Mouse (Mus musculus) layer of hippocampus, postnatal 10 days (tissue): ENCODE data around the gene Ribc2. TPM values are rescaled to one million over a fixed set of nuclear protein-coding genes. Genes with fewer than 3 reads are reported as not detected.

Experiments
- DNase-seq, 2 experiments: peaks; one replicate each; pipeline ENCODE4 v3.0.0; 2021; ENCODE audit warnings: low spot score in 2 of 2
- long read RNA-seq: library from polyadenylated mRNA; stranded (forward); transcript quantifications from one replicate; pipeline ENCODE4 v2.0.0, GENCODE M21; 2023
- total RNA-seq, 2 experiments: library from RNA; stranded (reverse); gene quantifications; 2 replicates each; pipeline ENCODE4 v1.2.3; 2021

Ribc2 gene
- under 1 TPM; 0.38 to 0.50 TPM for total RNA-seq
- long read RNA-seq, partial matches to known transcripts, result 0 of 2 reads
- long read RNA-seq, other reads (novel, unspliced or antisense), result 1 of 2 reads

DNA sequence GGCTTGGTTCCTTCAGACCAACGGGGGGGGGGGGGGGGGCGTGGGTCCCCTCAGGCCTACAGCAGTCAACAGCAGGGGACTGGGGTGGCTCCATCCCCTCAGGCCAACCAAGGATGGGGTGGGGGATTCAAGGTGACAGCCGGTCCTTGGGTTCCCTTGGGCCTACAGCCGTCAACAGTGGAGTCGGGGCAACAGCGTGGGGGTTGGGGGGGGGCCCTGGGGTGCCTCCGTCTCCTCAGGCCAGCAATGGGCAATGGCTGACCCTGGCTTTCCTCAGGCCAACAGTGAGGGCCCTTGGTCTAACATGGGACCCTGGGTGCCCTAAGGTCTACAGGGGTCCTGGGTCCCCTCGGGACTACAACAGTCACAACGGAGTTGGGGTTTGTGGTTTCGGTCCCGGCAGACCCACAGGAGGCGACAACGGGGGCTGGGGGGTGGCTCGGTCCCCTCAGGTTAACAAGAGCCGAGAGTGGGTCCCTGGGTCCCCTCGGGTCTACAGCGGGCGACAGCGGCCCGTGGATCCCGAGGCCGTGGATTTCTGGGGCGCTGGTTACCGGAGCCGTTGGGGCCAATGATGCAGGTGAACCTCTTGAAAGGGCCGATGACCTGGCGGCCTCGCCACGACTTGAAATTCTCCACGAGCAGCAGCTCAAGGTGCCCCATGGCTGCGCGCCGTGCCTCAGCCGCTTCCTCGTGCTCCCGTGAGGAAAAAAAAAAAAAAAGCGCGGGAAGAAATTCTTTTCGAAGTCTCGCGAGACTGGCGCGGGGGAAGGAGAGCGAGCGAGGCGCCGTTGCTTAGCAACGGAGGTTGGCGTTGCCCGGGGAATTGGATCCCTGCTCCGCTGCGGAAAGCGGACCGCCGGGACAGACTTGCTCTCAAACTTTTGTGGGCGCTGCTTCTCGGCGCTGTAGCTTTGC, at the start of gene Ribc2, which contains the start of gene Smc1b:
Gene Ribc2 (plus strand): TSS at position 804 of the 918 bp plus-strand sequence.
Gene Smc1b (minus strand): TSS at position 690 of the 918 bp plus-strand sequence.
- DNase-seq, result peak; percentile 79 to 82

DNA sequence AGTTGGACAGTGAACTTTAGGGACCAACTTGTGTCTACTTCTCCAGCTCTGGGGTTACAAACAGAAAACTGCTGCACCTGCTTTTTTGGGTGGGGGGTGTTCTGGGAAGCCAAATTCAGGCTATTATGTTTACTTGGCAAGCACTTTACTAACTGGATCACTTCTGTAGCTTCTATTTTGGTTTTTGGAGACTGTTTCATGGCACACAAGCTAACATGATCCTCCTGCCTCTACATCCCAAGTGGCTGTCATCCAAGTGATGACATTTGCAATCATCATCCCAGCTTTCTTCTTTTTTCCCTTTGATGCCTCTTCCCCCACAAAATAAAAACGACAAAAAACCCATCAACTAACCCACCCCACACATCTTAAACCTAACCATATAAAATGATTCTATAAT, 46.2 kb upstream of the Ribc2 start:
- DNase-seq, result peak; percentile 4 to 14

DNA sequence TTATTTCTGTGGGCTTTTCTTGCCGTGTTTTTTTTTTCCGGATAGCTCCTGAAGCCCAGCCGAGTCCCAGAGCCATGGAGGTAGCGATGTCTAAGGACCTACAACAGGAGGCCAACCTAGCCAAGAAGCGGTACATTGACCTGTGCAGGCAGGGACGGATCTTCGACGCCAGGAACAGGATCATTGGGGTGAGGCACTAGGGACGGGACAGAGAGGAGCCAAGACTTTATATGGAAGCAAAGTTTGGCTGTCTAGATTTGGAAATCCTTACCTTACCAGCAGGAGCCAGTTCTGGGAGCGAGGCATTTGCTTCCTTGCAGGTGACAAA, 279 bp downstream of the Ribc2 start:
- DNase-seq, result no peak

DNA sequence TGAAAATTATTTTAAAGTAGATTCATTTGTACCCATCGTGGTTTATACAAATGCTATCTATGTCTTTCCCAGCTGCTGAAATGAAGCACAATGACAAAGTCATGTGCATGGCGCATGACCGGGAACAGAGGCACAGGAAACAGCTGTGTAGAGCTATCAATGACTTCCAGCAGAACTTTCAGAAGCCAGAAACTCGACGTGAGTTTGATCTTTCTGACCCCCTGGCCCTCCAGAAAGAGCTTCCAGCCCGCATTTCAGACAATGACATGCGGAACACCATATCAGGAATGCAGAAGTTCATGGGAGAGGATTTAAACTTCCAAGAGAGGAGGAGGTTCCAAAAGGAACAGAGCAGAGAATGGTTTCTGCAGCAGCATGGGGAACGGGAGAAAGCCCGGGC, 3.3 kb downstream of the Ribc2 start:
- DNase-seq, result peak in 1 of 2 experiments; percentile 5

DNA sequence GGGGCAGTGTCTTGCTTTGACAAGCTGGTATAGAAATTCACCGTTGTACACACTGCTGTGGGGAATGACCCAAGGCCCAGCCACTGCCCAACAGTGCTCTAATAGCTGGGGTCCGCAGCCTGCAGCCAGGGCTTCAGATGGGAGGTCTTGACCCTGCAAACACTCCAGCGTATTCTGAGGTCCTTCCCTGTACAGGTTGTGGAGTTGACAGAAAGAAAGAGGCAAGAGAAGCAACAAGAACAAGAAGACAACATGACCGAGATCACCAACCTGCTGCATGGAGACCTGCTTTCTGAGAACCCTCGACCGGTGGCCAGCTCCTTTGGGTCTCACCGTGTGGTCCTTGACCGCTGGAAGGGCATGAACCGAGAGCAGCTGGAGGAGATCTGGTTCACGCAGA, 9.4 kb downstream of the Ribc2 start:
- DNase-seq, result peak in 1 of 2 experiments; percentile 5

DNA sequence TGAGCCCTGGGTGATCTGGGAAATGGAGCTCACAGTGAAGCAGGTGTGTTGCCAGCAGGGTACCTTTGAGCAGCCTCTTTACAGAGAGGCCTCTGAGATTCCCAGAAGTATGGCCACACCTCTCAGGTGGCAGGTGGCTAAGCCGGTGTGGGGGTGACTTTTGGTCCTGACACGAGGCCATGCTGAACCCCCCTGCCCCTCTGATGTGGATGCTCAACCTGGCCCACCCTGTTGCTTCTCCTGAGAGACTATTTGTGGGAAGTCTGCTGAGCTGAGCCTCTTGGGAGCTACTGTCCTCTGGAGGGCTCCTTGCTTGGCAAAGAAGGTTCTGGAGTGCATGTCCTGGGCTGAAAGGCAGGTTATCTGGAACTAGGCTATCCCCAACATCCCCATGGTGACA, 10.6 kb downstream of the Ribc2 start:
- peak in 1 of 2 experiments; percentile 7 for DNase-seq

DNA sequence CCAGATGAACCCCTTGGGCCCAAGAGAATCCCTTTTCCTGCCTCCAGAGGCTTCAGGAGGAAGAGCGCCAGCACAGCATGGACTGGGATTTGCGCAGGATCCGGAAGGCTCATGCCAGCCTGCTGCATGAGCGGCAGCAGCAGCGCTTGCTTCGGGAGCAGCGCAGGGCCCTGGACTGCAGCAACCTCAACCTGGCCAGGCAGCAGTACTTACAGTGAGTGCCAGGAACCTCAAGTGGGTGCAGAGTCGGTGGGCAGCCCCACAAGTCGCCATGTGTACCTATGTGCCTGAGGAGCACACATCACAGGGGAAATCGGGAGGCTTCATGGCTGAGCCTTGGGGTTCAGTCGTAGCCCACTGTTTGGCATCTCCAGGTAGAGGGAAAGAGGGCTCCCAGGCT, 11.3 kb downstream of the Ribc2 start:
- peak in 1 of 2 experiments; percentile 5 for DNase-seq

DNA sequence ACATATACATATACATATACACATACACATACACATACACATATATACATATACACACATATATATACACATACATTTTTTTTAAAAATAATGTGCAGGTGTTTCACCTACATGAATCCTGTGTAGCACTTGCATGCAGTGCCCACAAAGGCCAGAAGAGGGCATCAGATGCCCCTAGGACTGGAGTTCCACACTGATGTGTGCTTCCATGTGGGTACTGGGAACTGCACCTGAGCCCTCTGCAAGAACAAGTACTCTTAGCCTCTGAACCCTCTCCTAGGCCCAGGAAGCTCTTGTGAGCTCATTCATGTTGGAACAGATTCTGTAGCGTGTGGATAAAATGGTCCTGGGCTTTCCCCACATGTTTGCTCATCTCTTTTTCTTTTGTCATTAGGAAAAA, 11.9 kb downstream of the Ribc2 start:
- DNase-seq, result peak in 1 of 2 experiments; percentile 4

DNA sequence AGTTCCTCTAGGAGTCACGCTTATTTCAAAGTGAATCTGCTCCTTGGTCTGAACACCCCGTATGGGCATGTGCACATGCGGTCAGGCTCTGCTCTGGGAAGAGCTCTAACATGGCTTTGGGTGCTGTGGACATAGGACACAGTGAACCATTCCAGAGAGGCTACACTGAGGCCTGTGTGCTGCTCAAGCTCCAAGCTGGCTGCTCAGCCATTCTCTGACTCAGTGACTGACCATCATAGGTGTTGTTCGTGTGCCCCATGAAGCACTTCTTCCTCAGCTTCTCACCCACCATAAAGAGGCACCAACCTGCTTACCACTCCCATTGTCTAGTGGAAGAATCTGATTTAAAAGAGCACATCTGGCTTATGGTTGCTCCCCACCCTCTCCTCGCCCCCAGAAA, 12.4 kb downstream of the Ribc2 start:
- DNase-seq, result peak in 1 of 2 experiments; percentile 2

DNA sequence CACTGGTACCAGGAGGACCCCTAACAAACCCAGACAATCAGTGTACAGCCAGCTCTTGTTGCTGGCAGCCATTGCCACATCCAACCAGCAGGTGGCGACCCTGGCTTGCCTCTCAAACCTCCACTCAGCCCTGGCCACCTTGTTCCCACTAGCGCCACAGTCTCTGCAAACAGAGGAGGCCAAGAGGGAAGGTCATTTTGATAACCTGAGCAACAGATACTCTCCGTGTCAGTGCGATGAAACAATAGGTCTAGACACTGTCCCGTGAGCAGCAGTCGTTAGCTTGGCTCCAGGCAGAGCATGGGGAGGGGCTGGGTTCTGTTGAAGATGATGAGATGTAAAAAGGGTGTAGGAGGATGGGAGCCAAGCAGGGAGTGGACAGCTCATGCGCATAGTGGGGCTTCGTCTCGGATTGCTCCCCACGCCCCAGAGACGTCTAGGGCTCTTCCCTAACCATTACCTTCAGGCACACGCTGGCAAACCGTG, 19.6 kb downstream of the Ribc2 start:
- peak; percentile 84 to 88 for DNase-seq

DNA sequence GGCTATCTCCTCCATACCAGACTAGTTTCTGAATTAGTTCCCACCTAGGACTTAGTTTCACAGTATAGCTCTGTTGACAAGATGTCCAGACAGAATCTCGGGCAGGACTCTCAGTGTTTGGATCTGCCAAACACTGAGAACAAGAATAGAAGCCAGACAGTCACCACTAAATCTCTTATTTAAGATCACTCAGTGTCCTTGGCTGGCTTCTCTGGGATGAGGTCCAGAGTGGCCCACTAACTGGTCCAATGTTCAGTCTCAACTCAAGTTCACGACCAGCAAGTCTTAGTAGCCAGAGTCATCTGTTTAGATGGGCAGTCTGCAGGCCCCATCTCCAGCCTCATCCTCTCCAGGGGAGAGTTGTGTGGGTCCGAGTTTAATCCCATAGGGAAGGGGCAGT, 20.7 kb downstream of the Ribc2 start:
- DNase-seq, result no peak

DNA sequence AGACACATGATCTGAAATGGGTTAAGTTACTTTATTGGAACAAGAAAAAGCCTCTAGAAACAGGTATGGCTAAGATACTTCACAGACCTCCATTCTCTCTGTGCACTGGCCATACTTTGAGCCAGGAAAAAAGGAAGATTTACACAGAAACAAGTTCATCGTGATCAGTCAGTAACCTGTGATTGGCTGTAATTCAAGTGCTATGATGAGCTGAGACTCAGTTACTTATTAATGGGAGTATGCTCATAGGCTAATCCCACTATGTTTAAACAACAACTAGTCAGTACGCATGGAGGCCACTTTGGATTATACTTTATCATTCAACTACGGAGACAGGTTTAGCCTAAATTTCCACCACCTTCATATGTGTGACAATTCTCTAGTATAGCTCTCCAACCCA, 22.2 kb downstream of the Ribc2 start:
- DNase-seq, result no peak

DNA sequence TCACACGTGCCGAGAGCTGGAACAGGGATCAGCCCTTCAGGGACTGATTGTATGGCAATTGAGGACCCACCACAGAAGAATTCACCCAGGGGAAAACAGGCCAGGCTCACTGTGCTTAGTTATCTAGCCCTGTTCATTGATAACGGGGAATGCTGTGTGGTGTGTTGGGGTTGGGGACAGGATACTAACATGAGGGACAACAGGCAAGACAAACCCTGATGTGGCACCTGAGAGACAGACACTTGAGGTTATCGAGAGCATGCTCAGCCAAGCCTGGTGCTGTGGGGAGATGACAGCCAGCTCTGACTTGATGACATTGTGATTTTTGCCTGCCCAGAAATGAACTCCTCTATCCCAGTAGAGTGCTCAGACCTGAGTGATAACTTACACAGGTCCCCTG, 24.3 kb downstream of the Ribc2 start:
- no peak for DNase-seq

DNA sequence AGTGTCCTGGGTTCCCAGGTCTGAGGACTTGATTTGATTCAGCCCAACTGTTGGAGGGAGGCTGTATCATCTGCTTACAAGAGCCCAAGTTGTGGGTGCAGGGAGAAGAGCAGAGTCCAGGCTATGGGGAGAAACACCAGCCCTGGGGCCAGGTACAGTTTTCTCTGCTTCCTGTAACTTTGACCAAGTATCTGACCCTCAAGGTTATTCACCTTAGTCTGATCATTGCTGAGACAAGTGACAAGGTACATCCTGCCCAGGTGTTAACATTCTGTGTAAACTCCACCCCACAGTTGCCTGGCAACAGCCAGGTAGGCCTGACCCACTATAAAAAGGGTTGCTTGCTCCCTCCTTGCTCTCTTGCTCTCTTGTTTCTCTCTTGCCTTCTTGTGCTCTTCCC, 29.5 kb downstream of the Ribc2 start:
- no peak for DNase-seq

DNA sequence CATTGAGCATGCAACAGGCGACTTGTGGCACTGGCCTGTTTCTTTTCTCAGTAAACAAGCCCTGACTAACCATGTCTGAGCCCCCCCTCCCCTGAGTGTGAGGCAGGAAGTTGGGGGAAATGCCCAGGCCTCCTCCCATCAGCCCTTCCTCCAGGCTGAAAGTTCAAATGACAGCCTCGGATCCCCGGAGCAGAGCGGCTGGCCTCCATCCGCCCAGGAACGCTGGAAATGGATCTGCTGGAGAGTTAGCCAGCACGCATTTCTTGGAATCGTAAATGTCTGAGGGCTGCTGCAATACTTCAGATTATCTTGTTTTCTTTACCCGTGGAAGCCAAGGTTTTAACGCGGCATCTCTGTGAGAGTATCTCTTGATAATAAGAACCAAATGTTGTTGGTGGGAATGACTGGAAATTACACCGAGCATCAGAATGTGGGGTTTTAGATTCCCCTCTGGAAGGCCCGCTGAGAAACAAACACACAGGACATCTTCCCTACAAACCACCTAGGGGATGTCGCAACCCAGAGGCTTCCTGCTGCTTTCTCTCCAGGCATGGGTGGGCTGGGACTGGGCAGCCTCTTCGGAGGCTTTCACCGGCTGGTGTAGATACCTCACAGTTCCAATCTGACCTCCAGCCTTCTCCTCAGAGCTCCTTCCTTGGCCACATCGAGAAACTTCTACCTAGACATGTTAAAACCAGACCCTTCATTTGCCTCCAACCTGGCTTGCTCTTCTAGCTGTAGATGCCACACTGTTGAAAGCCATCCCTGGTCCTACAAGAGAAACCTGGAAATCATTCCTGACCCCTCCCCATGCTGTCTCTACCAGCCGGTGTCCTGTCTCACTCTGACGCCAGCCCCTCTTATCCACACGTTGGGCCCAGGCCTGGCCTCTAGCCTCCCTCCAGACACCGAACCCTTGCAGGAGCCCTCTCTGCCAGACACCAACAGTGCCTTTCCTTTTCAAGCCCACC, 31.1 kb downstream of the Ribc2 start:
- no peak for DNase-seq

DNA sequence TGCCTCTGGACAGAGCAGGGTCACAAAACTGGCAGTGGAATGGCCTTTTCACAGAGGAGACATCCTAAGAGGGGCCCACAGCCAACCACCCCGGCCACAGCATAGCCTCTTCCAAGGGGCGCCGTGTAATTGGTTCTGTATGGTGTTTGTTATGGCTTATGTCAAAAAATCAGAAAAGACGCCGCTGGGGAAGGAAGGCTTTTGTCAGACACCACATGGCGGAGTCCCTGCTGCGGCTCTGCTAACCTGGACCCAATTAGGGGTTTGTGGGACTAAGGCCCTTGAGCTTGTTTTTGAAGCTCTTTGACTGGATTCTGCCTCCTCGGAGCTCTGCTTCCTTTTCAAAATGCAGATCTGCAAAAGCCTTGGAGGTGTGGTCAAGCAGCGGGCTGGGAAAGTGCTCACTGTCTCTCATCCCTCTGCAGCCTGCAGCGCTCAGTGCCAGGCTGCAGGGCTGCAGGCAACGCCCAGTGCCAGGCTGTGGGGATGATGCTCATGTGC, 34.6 kb downstream of the Ribc2 start:
- peak in 1 of 2 experiments; percentile 31 for DNase-seq

DNA sequence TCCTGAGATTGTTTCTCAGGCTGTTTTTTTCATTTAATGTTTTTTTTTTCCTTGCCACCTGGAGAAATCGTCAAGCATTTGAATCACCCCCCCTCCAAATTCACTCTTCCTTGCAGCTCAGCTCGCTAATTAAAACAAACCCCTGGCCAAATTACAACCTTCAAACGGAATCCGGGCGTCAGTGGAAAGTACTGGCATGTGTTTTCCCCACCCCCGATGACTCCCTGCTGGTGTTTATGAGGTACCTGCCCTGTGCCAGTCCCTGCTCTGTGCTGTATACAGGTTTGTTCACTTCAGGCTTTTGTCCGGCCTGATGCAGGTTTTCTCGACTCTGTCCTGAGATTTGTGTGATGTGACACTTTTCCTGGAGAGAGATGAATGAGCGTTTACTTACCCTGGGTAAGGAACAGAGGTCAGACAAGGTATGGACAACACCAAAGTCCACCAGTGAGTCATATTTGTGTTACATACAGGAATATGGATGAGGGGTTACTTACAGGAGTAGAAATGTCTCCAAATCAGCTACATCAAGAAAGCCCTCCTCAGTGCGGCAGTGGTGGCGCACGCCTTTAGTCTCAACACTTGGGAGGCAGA, 35.3 kb downstream of the Ribc2 start:
- DNase-seq, result no peak

DNA sequence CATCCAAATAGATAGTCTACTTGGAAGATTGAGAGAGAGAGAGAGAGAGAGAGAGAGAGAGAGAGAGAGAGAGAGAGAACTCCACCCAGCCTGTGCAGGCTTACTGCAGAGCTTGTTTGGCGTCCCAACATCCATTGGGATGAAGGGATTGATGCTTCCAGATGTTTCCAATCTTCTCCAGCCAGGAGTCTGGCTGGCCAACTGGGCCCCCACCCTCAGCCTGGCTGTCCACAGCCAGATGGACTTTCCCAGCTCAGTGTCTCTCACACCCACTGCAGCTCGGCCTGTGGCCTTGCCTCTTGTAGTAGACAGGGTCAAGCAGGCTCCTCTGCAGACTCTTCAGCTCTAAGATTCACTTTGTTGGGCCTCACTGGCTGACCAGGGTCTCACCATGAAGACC, 40.2 kb downstream of the Ribc2 start:
- no peak for DNase-seq

DNA sequence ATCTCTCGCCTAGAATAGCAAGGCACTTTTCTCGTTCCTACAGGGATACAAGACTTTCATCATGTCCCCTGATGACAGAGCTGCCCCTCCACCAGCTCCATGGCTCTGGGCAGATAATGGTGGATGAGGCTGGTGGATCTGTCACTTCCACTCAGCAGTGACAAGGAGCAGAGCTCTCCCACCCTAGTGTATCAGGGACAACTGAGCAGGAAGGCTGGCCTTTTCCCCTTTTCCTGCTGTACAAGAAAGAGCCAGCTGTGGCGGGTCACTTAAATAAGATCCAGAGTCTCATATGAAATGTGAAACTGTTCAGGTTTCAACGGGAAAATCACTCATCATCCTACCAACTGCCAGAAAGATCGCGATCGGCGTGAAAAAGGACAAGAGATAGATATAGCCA, 41.5 kb downstream of the Ribc2 start:
- no peak for DNase-seq

DNA sequence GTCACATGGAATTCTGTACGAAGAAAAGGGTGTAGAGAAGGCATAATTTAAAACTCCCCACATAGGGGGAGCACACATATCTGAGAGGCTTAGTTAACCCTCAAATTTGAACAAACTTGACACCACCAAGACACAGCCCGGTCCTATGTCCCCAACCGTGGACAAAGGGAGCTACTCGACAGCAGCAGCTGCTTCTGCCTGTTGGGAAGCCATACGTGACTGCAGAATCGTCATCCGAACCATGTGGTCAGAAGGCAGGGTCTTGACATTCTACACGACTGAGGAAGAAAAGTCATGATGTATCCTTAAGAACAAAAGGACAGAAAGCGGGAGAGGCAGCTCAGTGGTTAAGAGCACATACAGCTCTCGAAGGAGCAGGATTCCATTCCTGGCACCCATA, 42.2 kb downstream of the Ribc2 start:
- no peak for DNase-seq

DNA sequence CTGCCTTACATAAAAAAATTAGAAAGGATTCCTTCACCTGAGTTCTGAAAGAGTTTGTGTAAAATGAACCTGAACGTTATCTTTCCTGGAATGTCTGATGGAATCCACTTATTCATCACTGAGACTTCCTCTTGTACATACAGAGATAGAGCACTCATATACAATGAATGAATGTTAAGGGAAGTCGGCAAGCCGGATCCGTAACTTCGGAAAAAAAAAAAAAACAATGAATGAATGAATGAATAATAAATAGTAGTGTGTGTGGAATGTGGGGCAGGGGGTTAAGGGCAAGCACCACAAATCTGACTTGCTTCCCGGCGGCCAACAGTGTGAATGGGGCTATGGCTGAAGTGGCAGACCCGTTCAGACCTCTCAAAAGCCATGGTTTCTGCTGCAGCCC, 45.7 kb downstream of the Ribc2 start:
- no peak for DNase-seq
